ENCODE assay signal across 28 mouse cellular contexts in the genomic region with DNA sequence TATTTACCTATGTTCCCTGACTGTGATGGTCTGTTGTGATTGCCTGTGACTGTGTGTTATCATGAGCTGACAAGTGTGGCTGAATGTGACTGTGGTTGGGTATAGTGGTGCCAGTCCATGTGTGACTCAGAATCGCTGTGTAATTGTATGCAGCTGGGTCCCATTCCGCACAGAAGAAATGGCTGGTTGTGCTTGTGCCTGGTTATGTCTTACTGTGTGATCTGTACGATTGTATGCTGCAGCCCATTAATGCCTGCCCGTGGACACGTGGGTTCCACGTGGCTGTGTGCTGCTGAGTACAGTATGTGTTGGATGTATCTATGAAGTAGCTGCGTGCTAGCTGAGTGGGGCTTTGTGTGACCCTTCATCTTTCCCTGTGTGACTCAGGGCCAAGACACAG. TPM values are rescaled to one million over a fixed set of nuclear protein-coding genes. Genes with fewer than 3 reads are reported as not detected.
DNase-seq lines count a peak whose midpoint lies in the region; ATAC-seq and TF ChIP-seq lines count a peak whose summit lies in the region.
"Had no signal": no experiment of that assay in that cellular context is flagged by ENCODE, and none has a peak within 500 bp of the region (broad histone marks: within the 10 kb centered on the region; RNA-seq: fewer than 3 reads in every experiment).

No protein-coding gene starts in this region.

- TF ChIP-seq POLR2A in testis, adult 2 months (IDR thresholded peaks at IDR 0.05; ENCODE audit: control insufficient read depth, low read depth, low read length), result no peak

- no peak overlapping the region for H3K9ac ChIP-seq in embryonic facial prominence, embryonic 15.5 days
- no peak overlapping the region for H3K9ac ChIP-seq in stomach, postnatal 0 days (ENCODE audit: low read length)
- H3K9ac ChIP-seq: hindbrain, embryonic 14.5 days; intestine, embryonic 15.5 days; midbrain, embryonic 12.5 days; neural tube, embryonic 13.5 days; stomach, embryonic 15.5 days had no signal

- 41% methylated on average over 7 of the region's 7 CpGs for WGBS in embryonic facial prominence, embryonic 15.5 days
- 80% methylated on average over 7 of the region's 7 CpGs for WGBS in stomach, postnatal 0 days

- intact Hi-C loops in gastrocnemius, adult 2 months (cut with DNase I), result loop anchor here (5.0 kb wide), 1 partner anchor 79 kb away; a partner anchor contains a TSS

- no peaks in the 10 kb centered on the region for H3K9me3 ChIP-seq in embryonic facial prominence, embryonic 15.5 days (replicated peaks)
- H3K9me3 ChIP-seq in stomach, postnatal 0 days (ENCODE audit: control insufficient read depth, low read length), result no peaks in the 10 kb centered on the region
- H3K9me3 ChIP-seq: intestine, embryonic 15.5 days; midbrain, embryonic 12.5 days; neural tube, embryonic 13.5 days; stomach, embryonic 15.5 days had no signal

- peak; percentile 61 for ATAC-seq in embryonic facial prominence, embryonic 15.5 days (ENCODE audit: insufficient number of reproducible peaks, low FRiP score, low TSS enrichment, low read depth)
- ATAC-seq in stomach, postnatal 0 days (ENCODE audit: low FRiP score, low TSS enrichment), result no peak
- ATAC-seq: intestine, embryonic 15.5 days; Patski had no signal

- H3K27ac ChIP-seq in gastrocnemius, adult 2 months, result peak overlapping the region; percentile 85
- H3K27ac ChIP-seq in testis, adult 2 months (ENCODE audit: control insufficient read depth, insufficient read depth, low read depth, low read length), result peak overlapping the region; percentile 51; the same call in 1 of the 2 replicates
- peak overlapping the region; percentile 17; the same call in 1 of the 2 replicates for H3K27ac ChIP-seq in embryonic facial prominence, embryonic 15.5 days (replicated peaks)
- H3K27ac ChIP-seq in stomach, postnatal 0 days (replicated peaks), result peak overlapping the region; percentile 71
- H3K27ac ChIP-seq: hindbrain, embryonic 14.5 days; intestine, embryonic 15.5 days; left cerebral cortex, adult 2 months; midbrain, embryonic 12.5 days; neural tube, embryonic 13.5 days; stomach, embryonic 15.5 days had no signal

- H3K4me3 ChIP-seq in gastrocnemius, adult 2 months, result peak overlapping the region; percentile 39
- H3K4me3 ChIP-seq in testis, adult 2 months (ENCODE audit: control insufficient read depth, low read depth, low read length), result no peak overlapping the region
- H3K4me3 ChIP-seq in embryonic facial prominence, embryonic 15.5 days (replicated peaks), result no peak overlapping the region
- no peak overlapping the region for H3K4me3 ChIP-seq in stomach, postnatal 0 days (ENCODE audit: low read depth, low read length)
- H3K4me3 ChIP-seq: intestine, embryonic 15.5 days; left cerebral cortex, adult 2 months; midbrain, embryonic 12.5 days; neural tube, embryonic 13.5 days; stomach, embryonic 15.5 days had no signal

- H3K4me1 ChIP-seq in testis, adult 2 months (ENCODE audit: control insufficient read depth, insufficient read depth, low read length), result peaks cover 4% of the 10 kb centered on the region
- H3K4me1 ChIP-seq in embryonic facial prominence, embryonic 15.5 days, result peaks cover 6% of the 10 kb centered on the region; the same call in 1 of the 2 replicates
- no peaks in the 10 kb centered on the region; the same call in 1 of the 2 replicates for H3K4me1 ChIP-seq in stomach, postnatal 0 days (replicated peaks; ENCODE audit: control insufficient read depth, insufficient read depth)
- H3K4me1 ChIP-seq: intestine, embryonic 15.5 days; stomach, embryonic 15.5 days had no signal

- H3K36me3 ChIP-seq in testis, adult 2 months (ENCODE audit: control insufficient read depth, insufficient read depth, low read length), result no peaks in the 10 kb centered on the region
- H3K36me3 ChIP-seq in embryonic facial prominence, embryonic 15.5 days, result no peaks in the 10 kb centered on the region
- H3K36me3 ChIP-seq in stomach, postnatal 0 days (ENCODE audit: control insufficient read depth, insufficient read depth, low read length), result no peaks in the 10 kb centered on the region
- H3K36me3 ChIP-seq: intestine, embryonic 15.5 days; midbrain, embryonic 12.5 days; neural tube, embryonic 13.5 days; stomach, embryonic 15.5 days had no signal

- TF ChIP-seq CTCF in gastrocnemius, adult 2 months (IDR thresholded peaks at IDR 0.05), result no peak
- TF ChIP-seq CTCF in testis, adult 2 months (IDR thresholded peaks at IDR 0.05; ENCODE audit: control insufficient read depth, insufficient read depth, insufficient replicate concordance, low read depth, low read length), result no peak
- no peak for TF ChIP-seq CTCF in stomach, postnatal 0 days (IDR thresholded peaks at IDR 0.05; ENCODE audit: low read depth)

- no peak overlapping the region for H3K4me2 ChIP-seq in embryonic facial prominence, embryonic 15.5 days (replicated peaks)
- no peak overlapping the region for H3K4me2 ChIP-seq in stomach, postnatal 0 days (replicated peaks; ENCODE audit: low read depth)
- H3K4me2 ChIP-seq: heart, embryonic 11.5 days; hindbrain, embryonic 14.5 days; intestine, embryonic 15.5 days; liver, embryonic 11.5 days; midbrain, embryonic 12.5 days; neural tube, embryonic 13.5 days; stomach, embryonic 15.5 days had no signal

- DNase-seq in gastrocnemius, adult 2 months, result peak; percentile 63
- no peak for DNase-seq in gastrocnemius, postnatal 4 days (ENCODE audit: low spot score in 2 of 2)
- no peak for DNase-seq in testis, postnatal 10 days (ENCODE audit: low spot score)
- DNase-seq in stomach, postnatal 0 days (ENCODE audit: low spot score), result no peak
- no peak for DNase-seq in spleen, postnatal 4 days (ENCODE audit: low spot score in 2 of 2)
- DNase-seq in urinary bladder, postnatal 4 days (ENCODE audit: low spot score in 2 of 2), result no peak
- DNase-seq: adrenal gland, postnatal 25 days; cerebellum, adult 11-12 months; kidney, adult 9 months; kidney, postnatal 25 days; lung, adult 18-20 months; spleen, adult 18-20 months; thymus, postnatal 14 days had no signal

- no peak for TF ChIP-seq EP300 in stomach, postnatal 0 days (optimal IDR thresholded peaks at IDR 0.05)

- no peaks in the 10 kb centered on the region for H3K27me3 ChIP-seq in testis, adult 2 months (ENCODE audit: control insufficient read depth, insufficient read depth, low read length)
- no peaks in the 10 kb centered on the region for H3K27me3 ChIP-seq in embryonic facial prominence, embryonic 15.5 days
- H3K27me3 ChIP-seq in stomach, postnatal 0 days (ENCODE audit: control insufficient read depth, insufficient read depth, low read length), result no peaks in the 10 kb centered on the region
- H3K27me3 ChIP-seq: intestine, embryonic 15.5 days; midbrain, embryonic 12.5 days; neural tube, embryonic 13.5 days; Patski; stomach, embryonic 15.5 days had no signal

RNA-seq across cellular contexts. Expression of a gene that starts 36.2 kb away (rescaled TPM):
- total RNA-seq in gastrocnemius, adult 2 months (2021), result not detected
- not detected for total RNA-seq in gastrocnemius, postnatal 4 days (2021)
- polyA plus RNA-seq in testis, adult 2 months (2012; rRNA removed), result 27.9 and 29.2 TPM in 2 replicates
- polyA plus RNA-seq in embryonic facial prominence, embryonic 15.5 days (2015; fragmentation: Nextera tagmentation; extraction: Ambion mirVana), result not detected in 2 replicates
- 29.2 and 29.8 TPM in 2 replicates for polyA plus RNA-seq in stomach, postnatal 0 days (2015; fragmentation: Nextera tagmentation; extraction: Ambion mirVana)
- total RNA-seq: adrenal gland, postnatal 25 days; gastrocnemius, postnatal 14 days; heart, postnatal 10 days; left cerebral cortex, adult 2 months; left cerebral cortex, postnatal 4 days had no signal
- polyA plus RNA-seq: frontal cortex, adult 2 months; heart, embryonic 11.5 days; hindbrain, embryonic 14.5 days; liver, embryonic 11.5 days; midbrain, embryonic 12.5 days; neural tube, embryonic 13.5 days; Patski had no signal

RNA-seq across cellular contexts. Expression of a gene that starts 54.8 kb away (rescaled TPM):
- total RNA-seq in gastrocnemius, adult 2 months (2021), result 10 to 100 TPM; 74.7 to 87.2 TPM
- total RNA-seq in gastrocnemius, postnatal 4 days (2021), result 10 to 100 TPM; 49.2 to 51.0 TPM
- 2,841 and 3,160 TPM in 2 replicates for polyA plus RNA-seq in testis, adult 2 months (2012; rRNA removed)
- polyA plus RNA-seq in embryonic facial prominence, embryonic 15.5 days (2015; fragmentation: Nextera tagmentation; extraction: Ambion mirVana), result 213 and 231 TPM in 2 replicates
- 249 and 273 TPM in 2 replicates for polyA plus RNA-seq in stomach, postnatal 0 days (2015; fragmentation: Nextera tagmentation; extraction: Ambion mirVana)

Comparison
In these comparisons a context has a peak if more than half of its experiments do, and no peak if none do; other contexts are left out.
1. H3K27ac ChIP-seq: peak in every context shown above with its lines; median percentile 85 in gastrocnemius, adult 2 months; 71 in stomach, postnatal 0 days; 51 in testis, adult 2 months; 17 in embryonic facial prominence, embryonic 15.5 days.
2. RNA of a gene that starts 36.2 kb away (polyA plus RNA-seq): 29.2 to 29.8 TPM in stomach, postnatal 0 days and 27.9 to 29.2 TPM in testis, adult 2 months; not detected in embryonic facial prominence, embryonic 15.5 days; every median in the first group is over 10 times any median in the second.
3. RNA of a gene that starts 54.8 kb away (polyA plus RNA-seq): 2,841 to 3,160 TPM in testis, adult 2 months; 249 to 273 TPM in stomach, postnatal 0 days and 213 to 231 TPM in embryonic facial prominence, embryonic 15.5 days; every median in the first group is over 10 times any median in the second.